Mouse (Mus musculus) MEL-GATA-1-ER (cell line): ENCODE measurements around the gene Sorcs2.

Experiments used
- DNase-seq: peaks from one replicate; pipeline ENCODE4 v3.0.0-alpha.2; 2012; ENCODE audit warnings: low read depth; ENCODE audit errors: extremely low read depth

Gene Sorcs2

GRCm38 (mm10) chr5:36230301-36230780 lies 167.6 kb downstream of the Sorcs2 start:
- DNase-seq: no peak

GRCm38 (mm10) chr5:36228405-36229370 lies 169.3 kb downstream of the Sorcs2 start:
- no peak for DNase-seq

- DNase-seq: no peak
These were observed 171.6 kb downstream of the Sorcs2 start for GRCm38 (mm10) chr5:36226296-36226695.

DNA sequence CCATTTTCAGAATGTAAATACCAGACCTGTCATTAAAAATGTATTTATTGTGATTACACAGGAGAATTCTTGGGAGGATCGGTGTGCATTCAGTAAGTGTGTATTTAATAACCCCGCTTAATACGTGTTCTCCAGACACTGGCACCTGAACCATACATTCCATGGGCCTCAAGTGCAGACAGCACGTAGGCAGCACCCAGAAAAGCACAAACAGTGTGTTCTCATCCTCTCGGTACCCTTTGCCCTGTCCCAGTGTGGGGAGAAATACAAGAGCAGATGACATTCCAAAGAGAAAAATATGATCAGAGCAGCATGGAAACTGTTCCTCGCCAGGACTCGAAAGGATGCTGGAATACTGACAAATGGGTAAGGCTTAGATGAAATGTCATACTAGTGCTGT lies 172.1 kb downstream of the Sorcs2 start:
- no peak for DNase-seq

GRCm38 (mm10) chr5:36223787-36224186 lies 174.2 kb downstream of the Sorcs2 start:
- DNase-seq: no peak

DNA sequence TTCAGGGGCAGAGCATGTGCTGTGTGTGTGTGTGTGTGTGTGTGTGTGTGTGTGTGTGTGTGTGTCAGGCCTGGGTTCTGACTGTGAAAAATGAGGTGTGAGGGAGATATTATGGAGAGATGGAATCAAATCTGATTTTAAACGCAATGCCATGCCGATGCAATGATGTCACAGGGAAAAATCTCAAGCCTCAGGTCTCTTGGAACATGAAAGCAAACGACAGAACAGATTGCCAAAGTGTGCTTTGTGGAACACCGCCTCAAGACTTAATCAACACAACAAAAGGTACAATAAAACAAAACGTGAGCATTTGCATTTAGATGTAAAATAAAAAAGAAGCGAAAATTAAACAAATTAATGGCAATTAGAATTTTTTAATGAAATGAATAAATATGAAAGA lies 177.3 kb downstream of the Sorcs2 start:
- no peak for DNase-seq

GRCm38 (mm10) chr5:36220105-36220504 lies 177.8 kb downstream of the Sorcs2 start:
- DNase-seq: no peak

DNA sequence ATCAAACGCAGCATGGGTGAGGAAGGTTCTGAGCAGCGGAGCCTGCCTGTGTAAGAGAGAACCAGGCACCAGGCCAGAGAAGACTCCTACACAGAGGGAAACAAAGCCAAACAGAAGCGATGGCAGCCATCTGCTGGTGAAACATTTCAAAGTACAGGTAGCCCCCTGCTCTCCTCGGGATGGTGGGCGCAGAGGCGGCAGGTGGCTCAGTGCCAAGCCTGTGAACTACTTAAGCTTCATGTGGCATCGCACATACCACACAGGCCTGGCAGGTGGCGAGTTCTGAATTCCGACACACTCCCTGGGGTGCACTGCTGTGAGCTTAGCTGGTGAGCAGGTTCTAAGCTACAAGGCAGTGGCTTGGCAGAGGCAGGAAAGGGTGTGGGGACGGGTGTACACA lies 184.6 kb downstream of the Sorcs2 start:
- DNase-seq: no peak

- no peak for DNase-seq
These were observed 189.1 kb downstream of the Sorcs2 start for GRCm38 (mm10) chr5:36208803-36209202.

DNA sequence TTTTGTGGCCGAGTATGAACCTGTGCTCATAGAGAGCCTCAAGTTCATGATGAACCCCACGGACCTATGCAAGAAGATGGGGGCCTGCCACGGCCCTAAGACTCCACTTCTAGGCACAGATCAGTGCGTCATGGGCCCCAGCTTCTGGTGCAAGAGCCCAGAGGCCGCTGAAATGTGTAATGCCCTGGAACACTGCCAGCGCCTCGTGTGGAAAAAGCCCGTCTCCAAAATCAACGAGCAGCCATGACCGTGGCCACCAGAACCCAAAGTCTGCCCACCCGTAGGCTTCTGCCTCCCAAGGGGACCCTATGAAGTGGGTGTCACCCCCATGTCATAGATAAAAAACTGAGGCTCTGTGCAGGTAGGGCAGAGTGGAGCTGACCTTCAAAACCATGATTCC lies 192.5 kb downstream of the Sorcs2 start:
- DNase-seq: no peak

DNA sequence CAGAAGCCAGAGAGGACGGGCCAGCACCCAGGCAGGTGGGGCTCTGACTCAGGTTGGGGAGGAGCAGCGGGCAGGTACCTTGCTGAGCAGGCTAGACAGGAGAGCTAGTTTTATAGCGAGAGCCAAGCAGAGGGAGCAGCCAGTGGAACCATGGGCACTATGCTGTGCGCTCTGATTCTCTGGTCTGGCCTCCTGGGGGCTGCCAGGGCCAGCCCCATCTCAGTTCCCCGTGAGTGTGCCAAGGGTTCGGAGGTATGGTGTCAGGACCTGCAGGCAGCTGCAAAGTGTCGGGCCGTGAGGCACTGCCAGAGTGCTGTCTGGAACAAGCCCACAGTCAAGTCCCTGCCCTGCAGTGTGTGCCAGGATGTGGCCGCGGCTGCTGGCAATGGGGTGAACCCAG lies 194.0 kb downstream of the Sorcs2 start, which contains the start of gene Psapl1:
TSS of gene Psapl1 (plus strand) at position 106 of the 400 bp plus-strand sequence.
- DNase-seq: no peak

GRCm38 (mm10) chr5:36203421-36203820 lies 194.5 kb downstream of the Sorcs2 start:
- no peak for DNase-seq

GRCm38 (mm10) chr5:36202781-36203180 lies 195.2 kb downstream of the Sorcs2 start:
- DNase-seq: no peak

DNA sequence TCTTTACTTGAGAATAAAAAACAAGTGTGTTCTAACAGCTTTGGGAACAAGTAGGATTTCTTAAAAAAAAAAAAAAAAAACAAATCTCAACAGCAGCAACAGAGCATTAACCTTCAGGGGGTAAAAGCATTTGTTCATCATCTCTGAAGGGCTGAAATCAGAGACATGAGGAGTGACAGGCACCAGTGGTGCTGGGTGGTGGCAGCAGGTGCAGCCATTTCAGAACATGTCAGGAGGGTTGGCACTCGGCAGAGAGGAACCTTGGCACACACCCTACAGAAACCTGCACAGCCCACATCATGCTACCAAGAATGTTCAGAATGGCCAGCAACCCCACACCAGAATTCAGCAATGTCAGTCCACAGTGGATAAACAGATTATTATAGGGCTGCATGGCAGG lies 198.4 kb downstream of the Sorcs2 start:
- no peak for DNase-seq

DNA sequence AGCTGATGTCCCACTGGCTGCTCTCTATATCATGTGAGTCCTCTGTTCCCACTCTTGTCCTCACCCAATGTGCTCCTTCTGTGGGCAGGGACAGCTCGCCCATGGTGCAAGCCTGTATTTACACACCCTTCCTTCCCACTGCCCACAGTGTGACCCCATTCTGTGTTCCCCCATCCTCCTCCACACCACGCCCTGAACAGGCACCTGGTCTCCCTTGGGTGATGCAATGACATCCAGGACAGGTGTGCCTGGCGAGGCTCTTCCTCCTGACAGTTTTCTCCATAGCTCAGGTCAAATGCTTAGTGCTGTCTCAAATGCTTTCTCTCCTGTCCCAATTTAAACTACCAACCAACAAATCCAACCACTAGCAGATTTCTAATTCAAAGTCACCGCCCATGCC lies 202.5 kb downstream of the Sorcs2 start:
- DNase-seq: no peak

DNA sequence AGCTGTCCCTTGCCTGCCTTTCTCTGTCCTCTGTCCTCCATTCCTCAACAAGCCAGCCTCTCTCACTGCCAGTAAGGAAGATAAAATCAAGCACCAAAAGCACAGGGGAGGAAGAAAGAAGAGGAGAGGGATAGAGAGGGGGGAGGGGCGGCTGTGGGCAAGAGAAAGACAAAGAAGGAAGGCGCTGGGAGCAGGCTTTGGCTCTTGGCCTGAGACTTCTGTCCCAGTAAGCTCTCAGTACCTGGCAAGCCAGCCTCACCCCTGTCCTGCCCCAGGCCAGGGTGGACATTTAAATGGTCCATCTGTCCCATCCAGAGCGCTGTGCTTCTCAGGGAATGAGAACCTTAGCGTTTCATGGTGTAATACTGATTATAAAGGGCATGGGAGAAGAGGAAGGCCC lies 203.3 kb downstream of the Sorcs2 start:
- DNase-seq: no peak

DNA sequence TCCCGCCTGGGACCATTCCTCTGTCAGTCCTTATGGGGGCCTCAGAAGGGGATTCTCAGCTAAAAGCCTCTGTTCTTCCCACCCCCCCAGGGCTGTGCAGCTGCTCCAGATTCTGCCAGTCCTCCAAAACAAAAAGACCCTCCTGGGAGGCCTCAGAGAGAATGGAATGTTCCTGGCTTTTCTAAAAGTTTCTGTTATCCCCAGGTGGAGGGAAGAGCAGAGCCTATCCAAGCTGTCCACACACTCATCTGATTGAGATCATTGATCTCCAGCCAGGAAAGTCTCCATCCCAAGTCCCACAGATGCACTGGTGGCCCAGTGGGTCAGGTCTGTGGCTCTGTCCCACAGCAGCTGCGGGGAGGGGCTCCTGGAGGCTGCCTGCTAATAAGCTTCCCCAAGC lies 205.3 kb downstream of the Sorcs2 start:
- DNase-seq: no peak

DNA sequence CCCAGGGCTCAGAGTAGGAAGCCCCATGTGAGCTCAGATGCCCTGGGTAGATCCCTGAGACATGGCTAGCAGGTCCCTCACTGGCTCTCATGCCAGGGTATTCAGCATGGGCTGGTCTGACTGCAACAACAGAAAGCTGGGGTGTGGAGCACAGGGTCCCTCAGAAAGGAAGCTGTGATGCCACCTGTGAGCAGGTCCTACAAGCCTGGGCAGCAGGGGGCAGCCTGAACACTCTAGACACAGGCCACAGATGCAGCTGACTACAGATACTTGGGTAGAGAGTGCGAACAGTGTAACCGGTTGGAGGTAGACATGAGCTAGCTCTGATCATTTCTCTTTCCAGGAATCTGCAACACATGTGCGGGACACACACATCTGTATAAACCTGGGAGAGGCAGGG lies 206.1 kb downstream of the Sorcs2 start:
- no peak for DNase-seq

- DNase-seq: no peak
These were observed 206.7 kb downstream of the Sorcs2 start for GRCm38 (mm10) chr5:36191285-36191684.

- no peak for DNase-seq
These were observed 209.6 kb downstream of the Sorcs2 start for GRCm38 (mm10) chr5:36188310-36188709.

DNA sequence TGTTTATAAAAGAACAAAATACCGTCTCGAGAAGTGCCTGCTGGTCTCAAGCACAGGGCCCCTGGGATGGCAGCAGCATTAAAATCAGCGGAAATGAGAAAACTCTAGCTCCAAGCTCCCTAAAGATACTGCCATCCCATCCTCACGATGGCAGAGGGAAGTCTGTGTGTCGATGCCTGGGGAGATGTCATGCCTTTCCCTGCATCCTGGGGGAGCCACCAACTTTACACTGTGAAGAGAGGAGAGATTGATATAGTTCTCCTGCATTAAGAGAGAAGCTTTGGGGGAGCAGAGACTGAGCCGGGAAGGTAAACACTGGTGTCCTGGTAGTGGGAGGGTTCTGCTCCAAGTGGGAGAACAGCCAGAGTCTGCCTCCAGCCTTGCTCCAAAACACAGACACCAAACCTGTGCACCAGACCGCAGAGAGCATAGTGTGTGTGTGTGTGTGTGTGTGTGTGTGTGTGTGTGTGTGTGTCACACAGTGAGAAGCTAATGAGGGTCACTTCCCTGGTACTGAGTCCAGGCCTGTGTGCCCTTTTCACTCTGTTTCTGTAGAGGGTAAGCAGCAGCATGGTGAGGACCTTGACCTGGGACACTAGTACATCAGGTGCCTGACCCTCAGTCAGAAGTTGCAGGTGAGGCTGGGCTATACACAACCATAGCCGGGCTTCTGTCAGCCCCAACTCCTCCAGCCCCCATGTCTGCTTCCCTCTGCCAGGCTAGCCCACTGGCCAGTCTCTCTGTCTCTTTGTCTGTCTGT lies 211.5 kb downstream of the Sorcs2 start:
- no peak for DNase-seq

DNA sequence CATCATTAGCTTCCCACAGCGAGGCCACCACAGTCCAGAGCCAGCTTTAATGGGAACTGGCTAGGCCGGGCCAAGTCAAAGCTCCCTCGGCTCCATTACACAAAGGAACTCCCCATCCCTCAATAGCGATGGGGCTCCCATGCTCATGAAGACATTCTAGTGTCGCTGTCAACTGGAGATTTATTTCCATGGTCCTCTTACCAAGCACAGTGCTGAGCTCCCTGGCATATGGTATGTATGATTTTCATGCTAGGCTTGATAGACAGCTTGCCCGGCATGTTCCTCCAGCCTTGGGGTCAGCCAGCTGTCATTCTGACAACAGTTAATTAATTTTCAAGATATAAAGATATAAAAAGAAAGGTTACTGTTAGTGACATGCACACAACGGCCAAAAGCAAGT lies 215.6 kb downstream of the Sorcs2 start:
- no peak for DNase-seq
